Mouse (Mus musculus): Measurements from ENCODE around the gene Kat8. TPM values are rescaled to one million over a fixed set of nuclear protein-coding genes. Genes with fewer than 3 reads are reported as not detected.
"Not testable (repeated sequence)": the region's sequence is repeated elsewhere in the genome, so short reads cannot be mapped to it uniquely, and the experiment has no call there.

Kat8 gene
- polyA plus RNA-seq, 1 experiment from 2014 or later, result 43.5 TPM

DNA sequence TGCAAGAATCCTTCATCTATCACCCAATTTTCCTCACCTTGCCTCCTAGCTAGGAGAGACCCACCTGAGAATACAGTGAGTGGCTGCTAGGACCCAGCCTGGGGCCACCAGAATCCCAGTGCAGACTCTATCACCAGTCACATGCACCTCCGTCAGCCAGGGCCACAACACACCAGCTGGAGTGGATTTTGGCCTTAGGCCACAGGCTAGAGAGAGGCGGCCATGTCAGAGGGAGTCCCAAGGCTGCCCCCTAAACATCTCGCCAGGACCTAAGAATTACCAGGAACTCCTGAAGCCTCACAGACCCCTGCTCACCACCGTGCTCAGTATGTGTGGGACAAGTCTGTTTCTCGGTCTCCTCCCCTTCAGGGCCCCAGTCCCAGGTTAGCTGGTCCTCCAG is 21.8 kb downstream of the Kat8 start:
- no peak overlapping the region for H3K4me2 ChIP-seq
- peak overlapping the region; percentile 80; the same call in 1 of the 2 replicates for H3K27ac ChIP-seq
- no peaks in the 10 kb centered on the region for H3K9me3 ChIP-seq (replicated peaks)
- ATAC-seq (replicated peaks; ENCODE audit: low FRiP score), result no peak
- no peaks in the 10 kb centered on the region for H3K36me3 ChIP-seq
- 0 out of 2 replicates have a peak overlapping the region, but pooled peaks have one; percentile 44 for H3K9ac ChIP-seq
- peaks cover 65% of the 10 kb centered on the region for H3K4me1 ChIP-seq
- H3K4me3 ChIP-seq (replicated peaks), result no peak overlapping the region
- 83% methylated on average over 5 of the region's 5 CpGs for WGBS
- H3K27me3 ChIP-seq, result peaks cover 4% of the 10 kb centered on the region

GRCm38 (mm10) chr7:127935028-127935722 is 22.9 kb downstream of the Kat8 start:
- peak overlapping the region; percentile 85 for H3K9ac ChIP-seq
- peak; percentile 92 for ATAC-seq (replicated peaks; ENCODE audit: low FRiP score)
- peaks cover 58% of the 10 kb centered on the region for H3K4me1 ChIP-seq
- no peaks in the 10 kb centered on the region for H3K36me3 ChIP-seq
- H3K9me3 ChIP-seq (replicated peaks), result no peaks in the 10 kb centered on the region
- peak overlapping the region; percentile 78 for H3K4me3 ChIP-seq (replicated peaks)
- peak overlapping the region; percentile 99 for H3K4me2 ChIP-seq
- no peaks in the 10 kb centered on the region for H3K27me3 ChIP-seq
- 6% methylated on average over 32 of the region's 32 CpGs for WGBS
- peak overlapping the region; percentile 80 for H3K27ac ChIP-seq

- WGBS, result 1% methylated on average over 38 of the region's 38 CpGs
- Histone ChIP-seq H3K27me3 (no peaks in the 10 kb centered on the region), H3K9me3 (replicated peaks) (no peaks in the 10 kb centered on the region), H3K36me3 (no peaks in the 10 kb centered on the region), H3K4me3 (replicated peaks) (peak overlapping the region; percentile 78), H3K4me2 (peak overlapping the region; percentile 99), H3K27ac (peak overlapping the region; percentile 67), H3K4me1 (peaks cover 52% of the 10 kb centered on the region), H3K9ac (peak overlapping the region; percentile 85)
- peak; percentile 50 for ATAC-seq (replicated peaks; ENCODE audit: low FRiP score)
Measured at GRCm38 (mm10) chr7:127935748-127936159, 23.4 kb downstream of the Kat8 start.

- WGBS, result 55% methylated on average over 18 of the region's 18 CpGs
- ATAC-seq (replicated peaks; ENCODE audit: low FRiP score), result no peak
- H3K9ac ChIP-seq, result peak overlapping the region; percentile 85
- peaks cover 48% of the 10 kb centered on the region for H3K4me1 ChIP-seq
- peak overlapping the region; percentile 78 for H3K4me3 ChIP-seq (replicated peaks)
- H3K4me2 ChIP-seq, result peak overlapping the region; percentile 99
- peak overlapping the region; percentile 67; the same call in 1 of the 2 replicates for H3K27ac ChIP-seq
- no peaks in the 10 kb centered on the region for H3K27me3 ChIP-seq
- no peaks in the 10 kb centered on the region for H3K9me3 ChIP-seq (replicated peaks)
- H3K36me3 ChIP-seq, result no peaks in the 10 kb centered on the region
Measured at GRCm38 (mm10) chr7:127936216-127936884, 24.0 kb downstream of the Kat8 start.

- H3K4me1 ChIP-seq; H3K4me3 ChIP-seq (replicated peaks); H3K9ac ChIP-seq; H3K27ac ChIP-seq; H3K36me3 ChIP-seq; ATAC-seq (replicated peaks; ENCODE audit: low FRiP score); H3K4me2 ChIP-seq; H3K9me3 ChIP-seq (replicated peaks): not testable (repeated sequence)
- peaks cover 39% of the 10 kb centered on the region for H3K27me3 ChIP-seq
- 50% methylated on average over 2 of the region's 2 CpGs for WGBS
Measured at GRCm38 (mm10) chr7:127942097-127942496, 29.8 kb downstream of the Kat8 start.

GRCm38 (mm10) chr7:127944614-127945013 is 32.3 kb downstream of the Kat8 start:
- no peak overlapping the region for H3K27ac ChIP-seq
- WGBS, result 5% methylated on average over 23 of the region's 23 CpGs
- no peaks in the 10 kb centered on the region for H3K36me3 ChIP-seq
- H3K9me3 ChIP-seq (replicated peaks), result no peaks in the 10 kb centered on the region
- H3K4me1 ChIP-seq, result peaks cover 8% of the 10 kb centered on the region; the same call in 1 of the 2 replicates
- H3K4me3 ChIP-seq (replicated peaks), result peak overlapping the region; percentile 17
- H3K4me2 ChIP-seq, result peak overlapping the region; percentile 48
- peaks cover 39% of the 10 kb centered on the region for H3K27me3 ChIP-seq
- ATAC-seq (replicated peaks; ENCODE audit: low FRiP score), result peak; percentile 71; the same call in 1 of the 2 replicates
- no peak overlapping the region for H3K9ac ChIP-seq

DNA sequence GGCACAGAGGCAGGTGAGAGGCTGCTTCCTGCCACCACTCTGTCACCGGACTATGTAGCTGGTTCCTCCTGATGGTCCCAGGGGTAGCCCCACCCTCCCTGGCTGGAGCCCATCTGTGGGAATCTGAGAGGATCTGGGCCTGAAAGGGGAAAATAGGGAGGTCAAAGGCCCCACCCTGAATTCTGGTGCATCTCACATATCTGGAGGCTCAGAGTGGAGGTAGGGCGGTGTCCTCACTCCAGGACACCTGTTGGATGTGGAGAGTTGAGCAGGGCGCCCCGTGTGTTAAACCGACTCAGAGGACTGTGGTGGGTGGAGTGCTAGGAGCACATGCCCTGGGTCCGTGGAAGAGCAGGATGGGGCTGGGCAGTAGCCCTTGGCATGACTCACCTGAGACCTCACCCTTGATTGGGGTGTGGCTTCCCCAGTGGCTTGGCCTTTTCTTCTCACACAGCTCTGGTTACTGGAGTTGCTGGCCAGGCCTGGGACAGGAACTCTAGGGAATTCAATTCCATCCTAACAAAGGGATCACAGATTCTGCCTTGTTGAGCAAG is 34.2 kb downstream of the Kat8 start, which contains the start of gene Prss36:
Gene Prss36 (minus strand): TSS at position 256 of the 554 bp plus-strand sequence.
- ATAC-seq (replicated peaks; ENCODE audit: low FRiP score), result no peak
- Histone ChIP-seq H3K9me3 (replicated peaks) (no peaks in the 10 kb centered on the region), H3K4me3 (replicated peaks) (no peak within 1 kb of the TSS), H3K27me3 (peaks cover 39% of the 10 kb centered on the region), H3K27ac (no peak within 1 kb of the TSS), H3K36me3 (no peaks in the 10 kb centered on the region), H3K4me2 (no peak within 1 kb of the TSS), H3K9ac (no peak within 1 kb of the TSS), H3K4me1 (peaks cover 8% of the 10 kb centered on the region; the same call in 1 of the 2 replicates)
- 81% methylated on average over 6 of the region's 6 CpGs for WGBS

- Histone ChIP-seq H3K4me3 (replicated peaks) (no peak overlapping the region), H3K36me3 (no peaks in the 10 kb centered on the region), H3K27me3 (no peaks in the 10 kb centered on the region), H3K4me2 (no peak overlapping the region), H3K4me1 (no peaks in the 10 kb centered on the region), H3K9ac (no peak overlapping the region), H3K9me3 (replicated peaks) (no peaks in the 10 kb centered on the region), H3K27ac (no peak overlapping the region)
- no peak for ATAC-seq (replicated peaks; ENCODE audit: low FRiP score)
- 41% methylated on average over 13 of the region's 13 CpGs for WGBS
Measured at GRCm38 (mm10) chr7:127952864-127953581, 40.7 kb downstream of the Kat8 start.

DNA sequence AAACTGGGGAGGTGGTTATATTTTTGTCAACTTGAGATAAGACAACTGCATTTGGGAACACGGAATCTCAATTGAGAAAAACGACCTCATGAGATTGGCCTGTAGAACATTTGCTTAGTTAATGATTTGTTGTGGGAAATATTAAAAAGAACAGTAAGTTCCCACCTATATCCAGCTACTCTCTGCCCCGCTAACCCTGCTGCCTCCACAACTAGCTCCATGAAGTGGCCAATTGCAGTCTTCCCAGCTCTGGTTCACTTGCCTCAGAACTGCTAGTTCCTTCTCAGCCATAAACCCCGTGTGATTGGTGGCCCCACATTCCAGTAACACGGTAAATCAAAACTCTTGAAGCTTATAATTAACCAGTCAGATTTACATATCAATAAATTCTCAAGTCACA is 47.0 kb downstream of the Kat8 start:
- no peaks in the 10 kb centered on the region for H3K4me1 ChIP-seq
- H3K27me3 ChIP-seq, result no peaks in the 10 kb centered on the region
- ATAC-seq (replicated peaks; ENCODE audit: low FRiP score), result no peak
- no peak overlapping the region for H3K4me3 ChIP-seq (replicated peaks)
- H3K36me3 ChIP-seq, result no peaks in the 10 kb centered on the region
- no peaks in the 10 kb centered on the region for H3K9me3 ChIP-seq (replicated peaks)
- H3K27ac ChIP-seq, result no peak overlapping the region
- no peak overlapping the region for H3K4me2 ChIP-seq
- WGBS, result 51% methylated on average over 5 of the region's 5 CpGs
- no peak overlapping the region for H3K9ac ChIP-seq

GRCm38 (mm10) chr7:127966371-127966918 is 54.1 kb downstream of the Kat8 start:
- peaks cover 23% of the 10 kb centered on the region for H3K4me1 ChIP-seq
- peak overlapping the region; percentile 64 for H3K4me2 ChIP-seq
- peak overlapping the region; percentile 91 for H3K27ac ChIP-seq
- peak overlapping the region; percentile 59 for H3K4me3 ChIP-seq (replicated peaks)
- WGBS, result 6% methylated on average over 10 of the region's 10 CpGs
- H3K9me3 ChIP-seq (replicated peaks), result no peaks in the 10 kb centered on the region
- peak overlapping the region; percentile 79 for H3K9ac ChIP-seq
- no peak for ATAC-seq (replicated peaks; ENCODE audit: low FRiP score)
- peaks cover 23% of the 10 kb centered on the region for H3K36me3 ChIP-seq
- H3K27me3 ChIP-seq, result no peaks in the 10 kb centered on the region
